Mouse (Mus musculus) neural tube, embryonic 12.5 days (tissue): ENCODE measurements around the gene 1700007K13Rik. TPM values are rescaled to one million over a fixed set of nuclear protein-coding genes. Genes with fewer than 3 reads are reported as not detected.
"Not testable (repeated sequence)": the region's sequence is repeated elsewhere in the genome, so short reads cannot be mapped to it uniquely, and the experiment has no call there.

Source experiments
- ATAC-seq: fragments of 200-750 bp; cut with Nextera tagmentation; 2 replicates; pipeline ENCODE4 v1.8.0; 2017; ENCODE audit warnings: low read depth, mild to moderate bottlenecking, moderate TSS enrichment, moderate library complexity; ENCODE audit not compliant: low FRiP score
- H3K27ac ChIP-seq: fragments of 300-500 bp; sonication (generic); 2 replicates; pipeline ENCODE4 v1.5.1; 2016
- H3K27me3 ChIP-seq: fragments of 300-500 bp; sonication (generic); replicated peaks from 2 replicates; pipeline ENCODE4 v1.6.1; 2016; ENCODE audit warnings: mild to moderate bottlenecking
- H3K36me3 ChIP-seq: fragments of 300-500 bp; sonication (generic); 2 replicates; pipeline ENCODE4 v1.6.1; 2016; ENCODE audit warnings: mild to moderate bottlenecking
- H3K4me1 ChIP-seq: fragments of 300-500 bp; sonication (generic); 2 replicates; pipeline ENCODE4 v1.6.1; 2016
- H3K4me2 ChIP-seq: fragments of 300-500 bp; sonication (generic); replicated peaks from 2 replicates; pipeline ENCODE4 v1.6.1; 2016; ENCODE audit warnings: mild to moderate bottlenecking
- H3K4me3 ChIP-seq: fragments of 300-500 bp; sonication (generic); 2 replicates; pipeline ENCODE4 v1.5.1; 2016
- H3K9ac ChIP-seq: fragments of 300-500 bp; sonication (generic); 2 replicates; pipeline ENCODE4 v1.6.1; 2016; ENCODE audit warnings: mild to moderate bottlenecking
- H3K9me3 ChIP-seq: fragments of 300-500 bp; sonication (generic); 2 replicates; pipeline ENCODE4 v1.6.1; 2016; ENCODE audit warnings: mild to moderate bottlenecking
- WGBS: fragments of 180-500 bp; shearing (Covaris S2); methylation state at CpG from one replicate; pipeline ENCODE4 v1.1.7; 2016; 5-methylcytosine and 5-hydroxymethylcytosine counted together
- polyA plus RNA-seq: library from polyadenylated mRNA; unstranded; fragments of >200 nt; fragmentation: Nextera tagmentation; extraction: Ambion mirVana; gene quantifications from 2 replicates; pipeline ENCODE4 v1.2.1, GENCODE M21; 2016

1700007K13Rik gene
- 0.68 and 1.5 TPM in 2 replicates for polyA plus RNA-seq

DNA sequence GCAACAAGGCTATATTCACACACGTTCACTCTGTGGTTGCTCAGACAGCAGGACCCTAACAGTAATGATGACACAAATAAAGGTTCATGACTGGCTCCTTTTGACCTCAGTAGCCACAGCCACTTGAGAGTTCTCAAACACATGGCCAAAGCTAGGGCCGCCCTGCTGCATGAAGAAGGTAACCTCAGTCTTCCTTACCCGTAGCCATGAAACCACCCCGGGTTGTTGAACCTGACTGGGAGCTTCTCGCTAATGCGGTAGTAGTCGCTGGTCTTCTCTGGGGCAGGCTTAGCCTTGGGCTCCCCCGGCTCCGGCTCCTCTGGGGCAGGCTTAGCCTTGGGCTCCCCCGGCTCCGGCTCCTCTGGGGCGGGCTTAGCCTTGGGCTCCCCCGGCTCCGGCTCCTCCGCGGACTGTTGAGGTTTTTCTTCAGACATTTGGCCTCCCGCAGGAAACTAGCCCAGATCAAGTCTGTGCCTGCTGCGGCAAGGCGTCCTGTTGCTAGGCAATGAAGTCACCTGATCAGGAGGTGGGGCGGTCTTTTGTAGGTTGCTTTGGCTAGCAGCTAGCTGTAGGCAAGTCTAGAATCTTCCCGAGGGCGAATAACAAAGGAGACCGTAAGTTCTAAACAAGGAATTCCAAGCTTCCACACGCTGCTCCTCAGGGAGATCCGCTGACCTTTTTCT lies at the start of gene 1700007K13Rik:
TSS of gene 1700007K13Rik (minus strand) at position 497 of the 683 bp plus-strand sequence.
- H3K9me3 ChIP-seq = no peaks in the 10 kb centered on the region
- peaks cover 4% of the 10 kb centered on the region; the same call in 1 of the 2 replicates for H3K27me3 ChIP-seq
- WGBS = 7% methylated on average over 25 of the region's 25 CpGs
- ATAC-seq = peak; percentile 66; the same call in 1 of the 2 replicates
- H3K36me3 ChIP-seq = peaks cover 19% of the 10 kb centered on the region
- H3K4me1 ChIP-seq = peaks cover 22% of the 10 kb centered on the region
- peak within 1 kb of the TSS; percentile 16; the same call in 1 of the 2 replicates for H3K4me3 ChIP-seq
- H3K27ac ChIP-seq = no peak within 1 kb of the TSS
- peak within 1 kb of the TSS; percentile 46; the same call in 1 of the 2 replicates for H3K9ac ChIP-seq
- peak within 1 kb of the TSS; percentile 59 for H3K4me2 ChIP-seq

DNA sequence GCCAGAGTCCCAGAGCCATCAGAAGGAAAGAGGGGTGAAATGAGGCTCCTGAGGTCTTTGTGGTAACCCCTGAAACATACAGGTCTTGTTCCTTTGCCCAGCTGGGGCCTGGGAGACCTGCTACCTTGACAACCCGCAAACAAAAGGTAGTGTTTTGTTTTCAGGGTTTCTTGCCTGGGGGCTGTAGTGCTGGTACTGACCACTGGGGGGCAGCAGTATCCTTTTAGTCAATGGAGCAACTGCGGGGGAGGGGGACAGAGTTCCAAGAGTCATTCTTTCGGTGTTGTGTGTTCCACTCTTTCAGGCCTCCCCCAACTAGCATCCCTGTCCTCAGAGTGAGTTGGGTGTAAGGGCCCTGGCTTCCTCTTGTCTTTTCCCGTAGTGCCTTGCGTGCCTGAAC lies 48.4 kb upstream of the 1700007K13Rik start:
- Histone ChIP-seq H3K4me3 (peak overlapping the region; percentile 81), H3K27ac (no peak overlapping the region), H3K4me1 (peaks cover 51% of the 10 kb centered on the region), H3K27me3 (no peaks in the 10 kb centered on the region), H3K36me3 (no peaks in the 10 kb centered on the region), H3K9me3 (no peaks in the 10 kb centered on the region), H3K9ac (peak overlapping the region; percentile 92), H3K4me2 (peak overlapping the region; percentile 88)
- 20% methylated on average over 5 of the region's 5 CpGs for WGBS
- ATAC-seq = no peak

- peak overlapping the region; percentile 50 for H3K27ac ChIP-seq
- H3K9me3 ChIP-seq = no peaks in the 10 kb centered on the region
- peak overlapping the region; percentile 88 for H3K4me2 ChIP-seq
- H3K4me1 ChIP-seq = peaks cover 51% of the 10 kb centered on the region
- ATAC-seq = peak; percentile 44
- peak overlapping the region; percentile 92 for H3K9ac ChIP-seq
- H3K4me3 ChIP-seq = peak overlapping the region; percentile 81
- 6% methylated on average over 47 of the region's 47 CpGs for WGBS
- H3K36me3 ChIP-seq = no peaks in the 10 kb centered on the region
- no peaks in the 10 kb centered on the region for H3K27me3 ChIP-seq
Measured at GRCm38 (mm10) chr2:28513431-28514370, 47.6 kb upstream of the 1700007K13Rik start.

GRCm38 (mm10) chr2:28512798-28513401 lies 46.8 kb upstream of the 1700007K13Rik start, which contains the start of gene Ralgds:
Gene Ralgds, plus strand, starts transcription at chr2:28513125.
- Histone ChIP-seq H3K9me3 (no peaks in the 10 kb centered on the region), H3K4me1 (peaks cover 45% of the 10 kb centered on the region), H3K9ac (peak within 1 kb of the TSS; percentile 92), H3K36me3 (no peaks in the 10 kb centered on the region), H3K27ac (peak within 1 kb of the TSS; percentile 50), H3K27me3 (no peaks in the 10 kb centered on the region), H3K4me3 (peak within 1 kb of the TSS; percentile 81), H3K4me2 (peak within 1 kb of the TSS; percentile 88)
- peak; percentile 54 for ATAC-seq
- WGBS = under 1% methylated on average over 70 of the region's 71 CpGs

GRCm38 (mm10) chr2:28511600-28511999 lies 45.5 kb upstream of the 1700007K13Rik start:
- H3K4me1 ChIP-seq = peaks cover 32% of the 10 kb centered on the region
- H3K4me3 ChIP-seq, H3K27me3 ChIP-seq, ATAC-seq, H3K27ac ChIP-seq, H3K36me3 ChIP-seq, H3K9ac ChIP-seq, H3K9me3 ChIP-seq, H3K4me2 ChIP-seq: not testable (repeated sequence)
- WGBS = 49% methylated on average over 5 of the region's 5 CpGs

DNA sequence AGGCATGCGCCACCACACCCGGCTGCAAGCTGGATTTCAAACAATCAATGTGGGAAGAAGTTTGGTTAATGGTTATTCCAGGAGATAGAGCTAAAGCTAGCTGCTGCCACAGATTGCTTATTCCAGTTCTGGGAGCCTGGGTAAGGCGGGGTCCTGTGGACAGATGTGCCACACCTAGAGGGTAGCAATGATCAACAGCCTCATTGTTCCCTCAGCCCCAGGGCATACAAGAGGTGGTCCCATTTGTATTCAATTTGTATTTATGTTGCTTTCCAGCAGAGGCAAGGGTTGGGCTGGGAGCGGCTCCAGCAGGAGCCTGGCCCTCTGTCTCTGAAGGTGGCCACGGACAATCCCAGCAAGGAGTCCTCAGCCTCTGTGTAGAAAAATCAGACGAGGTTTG lies 40.2 kb upstream of the 1700007K13Rik start:
- H3K27me3 ChIP-seq = no peaks in the 10 kb centered on the region
- no peak overlapping the region for H3K4me2 ChIP-seq
- no peak for ATAC-seq
- H3K27ac ChIP-seq = no peak overlapping the region
- no peak overlapping the region for H3K4me3 ChIP-seq
- no peaks in the 10 kb centered on the region for H3K9me3 ChIP-seq
- no peak overlapping the region for H3K9ac ChIP-seq
- WGBS = 79% methylated on average over 6 of the region's 6 CpGs
- H3K4me1 ChIP-seq = no peaks in the 10 kb centered on the region
- no peaks in the 10 kb centered on the region for H3K36me3 ChIP-seq

- Histone ChIP-seq H3K27ac (no peak within 1 kb of the TSS), H3K9me3 (no peaks in the 10 kb centered on the region), H3K36me3 (no peaks in the 10 kb centered on the region), H3K4me3 (no peak within 1 kb of the TSS), H3K27me3 (no peaks in the 10 kb centered on the region), H3K9ac (no peak within 1 kb of the TSS), H3K4me2 (no peak within 1 kb of the TSS), H3K4me1 (no peaks in the 10 kb centered on the region)
- no peak for ATAC-seq
- 87% methylated on average over 3 of the region's 3 CpGs for WGBS
Measured at GRCm38 (mm10) chr2:28505795-28506194, 39.7 kb upstream of the 1700007K13Rik start, which contains the start of gene Gm10134. Gene Gm10134, plus strand, starts transcription at chr2:28506095.

GRCm38 (mm10) chr2:28504676-28505075 lies 38.5 kb upstream of the 1700007K13Rik start:
- Histone ChIP-seq H3K4me2 (no peak overlapping the region), H3K4me3 (no peak overlapping the region), H3K9me3 (no peaks in the 10 kb centered on the region), H3K9ac (no peak overlapping the region), H3K4me1 (no peaks in the 10 kb centered on the region), H3K27ac (no peak overlapping the region), H3K36me3 (no peaks in the 10 kb centered on the region), H3K27me3 (no peaks in the 10 kb centered on the region)
- 85% methylated on average over 13 of the region's 13 CpGs for WGBS
- no peak for ATAC-seq

- WGBS = 85% methylated on average over 10 of the region's 10 CpGs
- no peak overlapping the region for H3K9ac ChIP-seq
- H3K9me3 ChIP-seq = no peaks in the 10 kb centered on the region
- H3K4me1 ChIP-seq = no peaks in the 10 kb centered on the region
- H3K27ac ChIP-seq = no peak overlapping the region
- H3K4me3 ChIP-seq = no peak overlapping the region
- H3K4me2 ChIP-seq = no peak overlapping the region
- ATAC-seq = no peak
- no peaks in the 10 kb centered on the region for H3K27me3 ChIP-seq
- no peaks in the 10 kb centered on the region for H3K36me3 ChIP-seq
Measured at GRCm38 (mm10) chr2:28502987-28503386, 36.9 kb upstream of the 1700007K13Rik start.

GRCm38 (mm10) chr2:28498431-28498830 lies 32.3 kb upstream of the 1700007K13Rik start:
- Histone ChIP-seq H3K4me2 (no peak overlapping the region), H3K4me1 (no peaks in the 10 kb centered on the region), H3K36me3 (no peaks in the 10 kb centered on the region), H3K27ac (no peak overlapping the region), H3K9me3 (no peaks in the 10 kb centered on the region), H3K4me3 (no peak overlapping the region), H3K27me3 (no peaks in the 10 kb centered on the region), H3K9ac (no peak overlapping the region)
- ATAC-seq = no peak
- 91% methylated on average over 4 of the region's 4 CpGs for WGBS

DNA sequence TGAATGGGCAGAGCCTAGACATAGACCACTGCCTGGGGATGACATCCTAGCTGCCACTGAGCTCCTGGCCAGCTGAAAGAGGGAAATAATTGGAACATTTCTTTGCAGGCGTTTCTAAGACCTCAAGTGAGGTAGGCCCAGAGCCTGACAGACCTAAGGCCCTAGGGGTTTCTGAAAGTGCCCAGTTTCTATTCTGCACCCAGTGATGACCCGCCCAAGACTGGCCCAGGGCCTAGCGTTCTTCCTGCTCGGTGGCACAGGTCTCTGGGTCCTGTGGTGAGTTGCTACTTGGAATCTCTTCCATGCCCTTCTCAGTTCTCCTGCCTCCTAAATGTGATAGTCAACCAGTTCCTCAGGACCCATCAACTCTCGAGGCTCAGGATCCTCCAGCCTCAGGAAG lies 31.4 kb upstream of the 1700007K13Rik start:
- no peak overlapping the region for H3K9ac ChIP-seq
- H3K9me3 ChIP-seq = no peaks in the 10 kb centered on the region
- no peak overlapping the region for H3K4me2 ChIP-seq
- no peaks in the 10 kb centered on the region for H3K4me1 ChIP-seq
- H3K4me3 ChIP-seq = no peak overlapping the region
- WGBS = 74% methylated on average over 5 of the region's 5 CpGs
- H3K36me3 ChIP-seq = no peaks in the 10 kb centered on the region
- no peak overlapping the region for H3K27ac ChIP-seq
- H3K27me3 ChIP-seq = no peaks in the 10 kb centered on the region
- ATAC-seq = no peak

GRCm38 (mm10) chr2:28496671-28497070 lies 30.5 kb upstream of the 1700007K13Rik start, which contains the start of gene Gbgt1:
Gene Gbgt1, plus strand, starts transcription at chr2:28496891.
- H3K27me3 ChIP-seq = no peaks in the 10 kb centered on the region
- H3K9ac ChIP-seq = no peak within 1 kb of the TSS
- ATAC-seq = no peak
- H3K4me3 ChIP-seq = no peak within 1 kb of the TSS
- H3K4me1 ChIP-seq = no peaks in the 10 kb centered on the region
- H3K4me2 ChIP-seq = no peak within 1 kb of the TSS
- no peak within 1 kb of the TSS for H3K27ac ChIP-seq
- H3K9me3 ChIP-seq = no peaks in the 10 kb centered on the region
- 81% methylated on average over 5 of the region's 5 CpGs for WGBS
- no peaks in the 10 kb centered on the region for H3K36me3 ChIP-seq
